Mouse (Mus musculus): ENCODE measurements around the gene Traf3ip3. TPM values are rescaled to one million over a fixed set of nuclear protein-coding genes. Genes with fewer than 3 reads are reported as not detected.

Traf3ip3 gene
- total and polyA plus RNA-seq, 3 experiments: 5.2 to 9.7 TPM; not detected in 1

DNA sequence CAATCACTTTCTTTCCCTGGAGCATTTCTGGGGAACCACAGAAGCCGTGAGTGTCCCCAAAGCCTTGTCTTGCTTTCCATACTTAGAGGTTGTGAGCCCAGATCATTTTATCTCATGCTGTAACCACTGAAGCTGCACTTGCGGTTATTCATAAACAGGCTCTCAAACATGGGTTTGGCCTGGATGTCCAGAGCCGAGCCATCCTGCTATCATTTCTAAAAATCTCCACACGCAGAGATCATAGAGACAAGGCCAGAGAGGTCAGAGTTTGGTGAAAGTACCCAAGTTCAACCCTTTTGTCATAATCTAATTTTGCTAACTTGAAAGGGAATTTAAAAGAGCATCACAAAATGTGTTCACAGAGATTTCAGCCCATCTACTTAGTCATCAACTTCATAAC is 39.9 kb upstream of the Traf3ip3 start:
- H3K27me3 ChIP-seq (ENCODE audit: control insufficient read depth in 1 of 2, insufficient read depth in 2 of 2, low read length in 2 of 2): peaks cover 0 to 2% of the 10 kb centered on the region in 2 experiments; a peak in 2 of 4 replicates
- H3K4me1 ChIP-seq (ENCODE audit: control insufficient read depth in 1 of 2, insufficient read depth in 2 of 2, low read length in 2 of 2): no peaks in the 10 kb centered on the region
- no peak overlapping the region for H3K9ac ChIP-seq (ENCODE audit: control insufficient read depth, low read depth, low read length, poor library complexity, severe bottlenecking)
- H3K9me3 ChIP-seq (replicated peaks; ENCODE audit: insufficient read depth, low read length): no peaks in the 10 kb centered on the region
- H3K36me3 ChIP-seq (ENCODE audit: control insufficient read depth in 1 of 2, insufficient read depth in 2 of 2, low read length in 2 of 2): no peaks in the 10 kb centered on the region
- no peak for DNase-seq (ENCODE audit: low read depth, low spot score)
- no peak overlapping the region for H3K27ac ChIP-seq (ENCODE audit: control insufficient read depth, low read depth, low read length)
- H3K4me3 ChIP-seq (ENCODE audit: control insufficient read depth in 1 of 2, insufficient read depth in 1 of 2, low read depth in 2 of 2, low read length in 2 of 2): no peak overlapping the region
- TF ChIP-seq POLR2AphosphoS2 (IDR thresholded peaks at IDR 0.05; ENCODE audit: low read length) (no peak), CHD2 (IDR thresholded peaks at IDR 0.05; ENCODE audit: low read length) (no peak), USF1 (IDR thresholded peaks at IDR 0.05; ENCODE audit: low read depth, low read length) (no peak), ZKSCAN1 (IDR thresholded peaks at IDR 0.05; ENCODE audit: low read depth, low read length) (no peak), GATA1 (IDR thresholded peaks at IDR 0.05; ENCODE audit: low read depth, low read length) (no peak), E2F4 (IDR thresholded peaks at IDR 0.05; ENCODE audit: borderline replicate concordance, low read depth, low read length) (no peak), EP300 (IDR thresholded peaks at IDR 0.05; ENCODE audit: low read depth in 1 of 2, low read length in 2 of 2) (no peak), TAL1 (IDR thresholded peaks at IDR 0.05; ENCODE audit: low read length) (no peak), USF2 (IDR thresholded peaks at IDR 0.05; ENCODE audit: borderline replicate concordance in 1 of 2, insufficient read depth in 1 of 2, low read depth in 1 of 2, low read length in 2 of 2) (no peak), HCFC1 (IDR thresholded peaks at IDR 0.05; ENCODE audit: low read depth, low read length) (no peak), MEF2A (IDR thresholded peaks at IDR 0.05; ENCODE audit: extremely low read depth, insufficient replicate concordance, low read depth, low read length, poor library complexity, severe bottlenecking) (no peak), MYC (IDR thresholded peaks at IDR 0.05; ENCODE audit: low read depth, low read length) (no peak), MXI1 (IDR thresholded peaks at IDR 0.05; ENCODE audit: low read depth, low read length) (no peak), MAZ (IDR thresholded peaks at IDR 0.05; ENCODE audit: low read depth, low read length) (no peak)
- no peaks in the 10 kb centered on the region for H3K79me2 ChIP-seq (ENCODE audit: control insufficient read depth, insufficient read depth, low read length, poor library complexity)

DNA sequence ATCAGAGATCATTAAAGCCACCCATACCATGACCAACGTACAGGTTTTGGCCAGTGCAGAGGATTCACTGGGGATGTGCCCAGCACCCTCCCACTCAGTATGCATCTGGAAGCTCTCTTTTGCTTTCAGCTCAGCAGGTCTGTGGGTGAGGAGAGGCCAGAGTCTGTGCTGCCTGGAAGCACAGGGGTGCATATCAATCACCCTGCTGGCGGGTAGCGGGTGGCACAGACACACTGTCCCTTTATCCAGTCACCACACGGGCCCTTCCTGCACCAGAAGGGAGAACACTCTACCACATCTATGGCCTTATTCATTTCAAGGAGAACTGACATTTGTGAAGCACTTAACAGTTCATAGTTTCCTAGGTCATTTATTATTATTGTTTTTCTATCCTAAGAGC is 36.9 kb upstream of the Traf3ip3 start:
- H3K9me3 ChIP-seq (replicated peaks; ENCODE audit: insufficient read depth, low read length): no peaks in the 10 kb centered on the region
- H3K27ac ChIP-seq (ENCODE audit: control insufficient read depth, low read depth, low read length): no peak overlapping the region
- no peak overlapping the region for H3K4me3 ChIP-seq (ENCODE audit: control insufficient read depth in 1 of 2, insufficient read depth in 1 of 2, low read depth in 2 of 2, low read length in 2 of 2)
- no peaks in the 10 kb centered on the region for H3K79me2 ChIP-seq (ENCODE audit: control insufficient read depth, insufficient read depth, low read length, poor library complexity)
- TF ChIP-seq ELF1 (IDR thresholded peaks at IDR 0.05; ENCODE audit: low read depth, low read length) (no peak), ZNF384 (IDR thresholded peaks at IDR 0.05; ENCODE audit: low read depth, low read length) (no peak), GATA1 (IDR thresholded peaks at IDR 0.05; ENCODE audit: low read depth, low read length) (no peak), GABPA (IDR thresholded peaks at IDR 0.05; ENCODE audit: low read depth, low read length) (no peak), MAZ (IDR thresholded peaks at IDR 0.05; ENCODE audit: low read depth, low read length) (no peak), CHD2 (IDR thresholded peaks at IDR 0.05; ENCODE audit: low read length) (no peak), NELFE (IDR thresholded peaks at IDR 0.05; ENCODE audit: low read depth, low read length) (no peak), MAFK (IDR thresholded peaks at IDR 0.05; ENCODE audit: borderline replicate concordance, low read depth, low read length) (no peak), POLR2AphosphoS2 (IDR thresholded peaks at IDR 0.05; ENCODE audit: low read length) (no peak), RCOR1 (IDR thresholded peaks at IDR 0.05; ENCODE audit: low read depth, low read length) (no peak), SMC3 (IDR thresholded peaks at IDR 0.05; ENCODE audit: low read depth, low read length) (no peak), MYC (IDR thresholded peaks at IDR 0.05; ENCODE audit: low read depth, low read length) (no peak), CTCF (IDR thresholded peaks at IDR 0.05 in 2 of 3, conservative IDR thresholded peaks at IDR 0.05 in 1 of 3; ENCODE audit: control insufficient read depth in 1 of 3, insufficient read depth in 1 of 3, low read depth in 2 of 3, low read length in 3 of 3, poor library complexity in 1 of 3, severe bottlenecking in 1 of 3) (no peak), EP300 (IDR thresholded peaks at IDR 0.05; ENCODE audit: low read depth in 1 of 2, low read length in 2 of 2) (no peak), E2F4 (IDR thresholded peaks at IDR 0.05; ENCODE audit: borderline replicate concordance, low read depth, low read length) (no peak)
- H3K27me3 ChIP-seq (ENCODE audit: control insufficient read depth in 1 of 2, insufficient read depth in 2 of 2, low read length in 2 of 2): peaks cover 0 to 4% of the 10 kb centered on the region in 2 experiments; a peak in 2 of 4 replicates
- no peak for DNase-seq (ENCODE audit: low read depth, low spot score)
- no peaks in the 10 kb centered on the region for H3K36me3 ChIP-seq (ENCODE audit: control insufficient read depth in 1 of 2, insufficient read depth in 2 of 2, low read length in 2 of 2)
- H3K4me1 ChIP-seq (ENCODE audit: control insufficient read depth in 1 of 2, insufficient read depth in 2 of 2, low read length in 2 of 2): no peaks in the 10 kb centered on the region
- no peak overlapping the region for H3K9ac ChIP-seq (ENCODE audit: control insufficient read depth, low read depth, low read length, poor library complexity, severe bottlenecking)

Data from MEL (cell line).